Mouse (Mus musculus) gastrocnemius, postnatal 4 days (tissue): ENCODE results near the gene Sgsh. TPM values are rescaled to one million over a fixed set of nuclear protein-coding genes. Genes with fewer than 3 reads are reported as not detected.

Experiments used
- DNase-seq, 2 experiments: peaks; one replicate each; pipeline ENCODE4 v3.0.0; 2021 to 2022; ENCODE audit warnings: low spot score in 2 of 2, mixed read lengths in 2 of 2
- microRNA-seq: library from miRNA; unstranded; fragments of <30 nt; microRNA quantifications from one replicate; pipeline ENCODE4 v1.2.0, GENCODE M21; 2021
- total RNA-seq, 2 experiments: library from RNA; stranded (reverse); gene quantifications; 2 replicates each; pipeline ENCODE4 v1.2.3; 2021

Sgsh gene
- total RNA-seq, 2 experiments from 2014 or later, result 5.9 to 6.5 TPM

- no peak for DNase-seq
These were observed 44.7 kb downstream of the Sgsh start for GRCm38 (mm10) chr11:119310621-119311020.

GRCm38 (mm10) chr11:119307916-119308315 lies 47.4 kb downstream of the Sgsh start:
- no peak for DNase-seq

GRCm38 (mm10) chr11:119307658-119307867 lies 47.8 kb downstream of the Sgsh start, which contains the start of gene Card14:
Gene Card14, plus strand, starts transcription at chr11:119307768.
- DNase-seq, result no peak

GRCm38 (mm10) chr11:119306762-119307657 lies 48.3 kb downstream of the Sgsh start:
- DNase-seq, result no peak

- DNase-seq, result peak in 1 of 2 experiments; percentile 40
These were observed 50.2 kb downstream of the Sgsh start for GRCm38 (mm10) chr11:119304904-119305712.

- no peak for DNase-seq
These were observed 54.4 kb downstream of the Sgsh start for GRCm38 (mm10) chr11:119300986-119301385.

GRCm38 (mm10) chr11:119300246-119300935 lies 54.9 kb downstream of the Sgsh start:
- DNase-seq, result no peak

- DNase-seq, result peak; percentile 97 to 98
These were observed 55.7 kb downstream of the Sgsh start, which contains the start of gene Eif4a3 for GRCm38 (mm10) chr11:119299391-119300245. Gene Eif4a3, minus strand, starts transcription at chr11:119300089.

GRCm38 (mm10) chr11:119298917-119299316 lies 56.4 kb downstream of the Sgsh start:
- DNase-seq, result no peak

- no peak for DNase-seq
These were observed 57.3 kb downstream of the Sgsh start for GRCm38 (mm10) chr11:119297996-119298395.

Small RNA genes lying within 50 kb of the gene (microRNA-seq; reads per million reads assigned to microRNA genes)
- gene Mir1932, result not detected

Other genes with a start within 250 kb of the Sgsh start
- gene Tbc1d16, start 127.0 kb downstream of the Sgsh start, total RNA-seq, result 10 to 100 TPM; 23.3 to 23.6 TPM
- under 1 TPM; 0.12 to 0.16 TPM for gene Ccdc40, start 127.0 kb downstream of the Sgsh start, total RNA-seq
- 10 to 100 TPM; 59.2 to 69.4 TPM for gene Gaa, start 87.6 kb downstream of the Sgsh start, total RNA-seq
- 100 to 1,000 TPM; 106 to 113 TPM for gene Eif4a3, start 55.4 kb downstream of the Sgsh start, total RNA-seq
- under 1 TPM; 0.73 to 0.93 TPM for gene Card14, start 47.8 kb downstream of the Sgsh start, total RNA-seq
- gene Slc26a11, start within 50 bp of the Sgsh start, total RNA-seq, result 1 to 10 TPM; 5.3 TPM
- gene Rnf213, start 37.6 kb upstream of the Sgsh start, total RNA-seq, result 10 to 100 TPM in 1 of 2 experiments, 1 to 10 TPM in 1; 9.2 to 10.9 TPM
- gene Endov, start 135.8 kb upstream of the Sgsh start, total RNA-seq, result 10 to 100 TPM; 19.3 to 22.1 TPM
- under 1 TPM; 0.67 to 0.88 TPM for gene Nptx1, start 192.2 kb upstream of the Sgsh start, total RNA-seq
- gene Rptor, start 247.4 kb upstream of the Sgsh start, total RNA-seq, result 10 to 100 TPM; 42.8 to 47.5 TPM